Mouse (Mus musculus): ENCODE measurements around the gene Etv2. TPM values are rescaled to one million over a fixed set of nuclear protein-coding genes. Genes with fewer than 3 reads are reported as not detected.

The Etv2 gene
- not detected for polyA plus RNA-seq (2017; shearing (Covaris generic))

GRCm38 (mm10) chr7:30635752-30636151, at the start of gene Etv2:
Gene Etv2 (minus strand): TSS chr7:30635852.

GRCm38 (mm10) chr7:30671480-30671879, 35.8 kb upstream of the Etv2 start, which contains the start of gene Pmis2:
Gene Pmis2 (minus strand): TSS chr7:30671605.

GRCm38 (mm10) chr7:30664529-30665200, 29.0 kb upstream of the Etv2 start, which contains the start of gene Haus5:
Gene Haus5 (minus strand): TSS chr7:30664994.

GRCm38 (mm10) chr7:30649591-30650540, 14.2 kb upstream of the Etv2 start, which contains the start of gene Rbm42:
Gene Rbm42 (minus strand): TSS chr7:30650317.

GRCm38 (mm10) chr7:30625530-30626384, 9.9 kb downstream of the Etv2 start, which contains the start of gene Cox6b1:
Gene Cox6b1 (minus strand): TSS chr7:30626151.

GRCm38 (mm10) chr7:30612654-30613402, 22.8 kb downstream of the Etv2 start, which contains the start of gene Upk1a:
Gene Upk1a (minus strand): TSS chr7:30612847.

GRCm38 (mm10) chr7:30598786-30599185, 36.9 kb downstream of the Etv2 start, which contains the start of gene Zbtb32:
Gene Zbtb32 (minus strand): TSS chr7:30598909.

GRCm38 (mm10) chr7:30588676-30589434, 46.8 kb downstream of the Etv2 start, which contains the start of gene Kmt2b:
Gene Kmt2b (minus strand): TSS chr7:30588726.

Other genes with a start within 250 kb of the Etv2 start
- 10 to 100 TPM in 1 of 2 experiments, 1 to 10 TPM in 1; 7.1 to 32.2 TPM for gene Tyrobp, start 222.1 kb downstream of the Etv2 start, polyA plus RNA-seq (2017; shearing (Covaris generic))
- 100 to 1,000 TPM; 470 to 543 TPM for gene Hcst, start 216.0 kb downstream of the Etv2 start, polyA plus RNA-seq (2017; shearing (Covaris generic))
- gene Nfkbid, start 214.1 kb downstream of the Etv2 start, polyA plus RNA-seq (2017; shearing (Covaris generic)), result 10 to 100 TPM; 78.6 to 95.9 TPM
- 10 to 100 TPM; 10.8 to 23.2 TPM for gene Aplp1, start 190.3 kb downstream of the Etv2 start, polyA plus RNA-seq (2017; shearing (Covaris generic))
- not detected for gene Kirrel2, start 178.2 kb downstream of the Etv2 start, polyA plus RNA-seq (2017; shearing (Covaris generic))
- not detected for gene Nphs1, start 177.5 kb downstream of the Etv2 start, polyA plus RNA-seq (2017; shearing (Covaris generic))
- gene Prodh2, start 142.2 kb downstream of the Etv2 start, polyA plus RNA-seq (2017; shearing (Covaris generic)), result not detected
- gene Arhgap33, start 100.8 kb downstream of the Etv2 start, polyA plus RNA-seq (2017; shearing (Covaris generic)), result 1 to 10 TPM; 1.5 to 2.5 TPM
- 1 to 10 TPM; 1.9 to 4.1 TPM for gene Hspb6, start 83.7 kb downstream of the Etv2 start, polyA plus RNA-seq (2017; shearing (Covaris generic))
- gene Proser3, start 83.6 kb downstream of the Etv2 start, polyA plus RNA-seq (2017; shearing (Covaris generic)), result 1 to 10 TPM; 5.7 to 6.2 TPM
- gene Lin37, start 76.0 kb downstream of the Etv2 start, polyA plus RNA-seq (2017; shearing (Covaris generic)), result 100 to 1,000 TPM in 1 of 2 experiments, 10 to 100 TPM in 1; 92.9 to 107 TPM
- 10 to 100 TPM; 28.3 to 67.8 TPM for gene U2af1l4, start 72.6 kb downstream of the Etv2 start, polyA plus RNA-seq (2017; shearing (Covaris generic))
- 10 to 100 TPM; 53.5 to 82.4 TPM for gene Gm49396, start 72.5 kb downstream of the Etv2 start, polyA plus RNA-seq (2017; shearing (Covaris generic))
- 100 to 1,000 TPM; 231 to 234 TPM for gene Psenen, start 72.2 kb downstream of the Etv2 start, polyA plus RNA-seq (2017; shearing (Covaris generic))
- gene Igflr1, start 70.4 kb downstream of the Etv2 start, polyA plus RNA-seq (2017; shearing (Covaris generic)), result 100 to 1,000 TPM in 1 of 2 experiments, 10 to 100 TPM in 1; 66.2 to 268 TPM
- 10 to 100 TPM; 14.9 to 15.1 TPM for gene Kmt2b, start 47.1 kb downstream of the Etv2 start, polyA plus RNA-seq (2017; shearing (Covaris generic))
- 10 to 100 TPM; 12.9 to 34.9 TPM for gene Zbtb32, start 36.9 kb downstream of the Etv2 start, polyA plus RNA-seq (2017; shearing (Covaris generic))
- 1 to 10 TPM in 1 of 2 experiments, under 1 TPM in 1; 0.32 to 1.8 TPM for gene Upk1a, start 23.0 kb downstream of the Etv2 start, polyA plus RNA-seq (2017; shearing (Covaris generic))
- 100 to 1,000 TPM; 713 to 756 TPM for gene Cox6b1, start 9.7 kb downstream of the Etv2 start, polyA plus RNA-seq (2017; shearing (Covaris generic))
- gene Rbm42, start 14.5 kb upstream of the Etv2 start, polyA plus RNA-seq (2017; shearing (Covaris generic)), result 100 to 1,000 TPM; 125 to 166 TPM
- 10 to 100 TPM; 18.3 to 29.7 TPM for gene Haus5, start 29.1 kb upstream of the Etv2 start, polyA plus RNA-seq (2017; shearing (Covaris generic))
- gene Pmis2, start 35.8 kb upstream of the Etv2 start, polyA plus RNA-seq (2017; shearing (Covaris generic)), result under 1 TPM in 1 of 2 experiments, not detected in 1; 0.50 TPM
- not detected for gene 2200002J24Rik, start 63.1 kb upstream of the Etv2 start, polyA plus RNA-seq (2017; shearing (Covaris generic))
- under 1 TPM in 1 of 2 experiments, not detected in 1; 0.34 TPM for gene Atp4a, start 76.4 kb upstream of the Etv2 start, polyA plus RNA-seq (2017; shearing (Covaris generic))
- 100 to 1,000 TPM in 1 of 2 experiments, 10 to 100 TPM in 1; 85.3 to 135 TPM for gene Tmem147, start 93.7 kb upstream of the Etv2 start, polyA plus RNA-seq (2017; shearing (Covaris generic))
- under 1 TPM; 0.34 to 0.55 TPM for gene Gapdhs, start 107.8 kb upstream of the Etv2 start, polyA plus RNA-seq (2017; shearing (Covaris generic))
- gene Sbsn, start 115.6 kb upstream of the Etv2 start, polyA plus RNA-seq (2017; shearing (Covaris generic)), result 1 to 10 TPM in 1 of 2 experiments, not detected in 1; 2.9 TPM
- not detected for gene Dmkn, start 127.9 kb upstream of the Etv2 start, polyA plus RNA-seq (2017; shearing (Covaris generic))
- gene Krtdap, start 152.0 kb upstream of the Etv2 start, polyA plus RNA-seq (2017; shearing (Covaris generic)), result not detected
- under 1 TPM; 0.27 to 0.69 TPM for gene Ffar2, start 187.9 kb upstream of the Etv2 start, polyA plus RNA-seq (2017; shearing (Covaris generic))
- not detected for gene Ffar3, start 220.3 kb upstream of the Etv2 start, polyA plus RNA-seq (2017; shearing (Covaris generic))
- gene Ffar1, start 225.7 kb upstream of the Etv2 start, polyA plus RNA-seq (2017; shearing (Covaris generic)), result under 1 TPM in 1 of 2 experiments, not detected in 1; 0.11 TPM
- gene Cd22, start 244.5 kb upstream of the Etv2 start, polyA plus RNA-seq (2017; shearing (Covaris generic)), result 1 to 10 TPM; 5.6 to 8.0 TPM

Data from activated CD4-positive, CD25-positive, alpha-beta regulatory T cell (primary cell).